Mouse (Mus musculus) liver, adult 2 months (tissue): ENCODE results near the gene Aqp1. TPM values are rescaled to one million over a fixed set of nuclear protein-coding genes. Genes with fewer than 3 reads are reported as not detected.

Experiments
- DNase-seq: peaks from one replicate; pipeline ENCODE4 v3.0.0-alpha.2; 2011; ENCODE audit warnings: low read depth, low spot score; ENCODE audit errors: extremely low read depth
- H3K27ac ChIP-seq: fragments of 200-500 bp; replicated peaks from 2 replicates; pipeline ENCODE4 v1.5.1; 2012; ENCODE audit warnings: low read depth, mild to moderate bottlenecking, control low read depth, inconsistent platforms, low read length; ENCODE audit not compliant: insufficient read depth
- H3K27me3 ChIP-seq: fragments of 200-500 bp; 2 replicates; pipeline ENCODE4 v1.6.1; 2012; ENCODE audit warnings: mild to moderate bottlenecking, moderate library complexity, low read length, inconsistent platforms; ENCODE audit not compliant: control insufficient read depth, insufficient read depth
- H3K36me3 ChIP-seq: fragments of 200-500 bp; 2 replicates; pipeline ENCODE4 v1.6.1; 2012; ENCODE audit warnings: low read length, inconsistent platforms; ENCODE audit not compliant: control insufficient read depth, insufficient read depth
- H3K4me1 ChIP-seq: fragments of 200-500 bp; 2 replicates; pipeline ENCODE4 v1.6.1; 2011; ENCODE audit warnings: low read length; ENCODE audit not compliant: control insufficient read depth, insufficient read depth
- H3K4me3 ChIP-seq: fragments of 200-500 bp; 2 replicates; pipeline ENCODE4 v1.5.1; 2011; ENCODE audit warnings: low read depth, mild to moderate bottlenecking, control low read depth, low read length, moderate library complexity; ENCODE audit not compliant: insufficient read depth
- H3K79me2 ChIP-seq: fragments of 200-500 bp; 2 replicates; pipeline ENCODE4 v1.6.1; 2012; ENCODE audit warnings: inconsistent platforms, mild to moderate bottlenecking, low read length, moderate library complexity; ENCODE audit not compliant: control insufficient read depth, insufficient read depth
- H3K9ac ChIP-seq: fragments of 200-500 bp; 2 replicates; pipeline ENCODE4 v1.6.1; 2012; ENCODE audit warnings: low read depth, mild to moderate bottlenecking, control low read depth, inconsistent platforms, low read length
- CTCF ChIP-seq: fragments of 200-500 bp; IDR thresholded peaks from 2 replicates; pipeline ENCODE4 v1.5.1; 2011; ENCODE audit warnings: low read depth, low read length, control low read depth
- POLR2A ChIP-seq: fragments of 200-500 bp; IDR thresholded peaks from 2 replicates; pipeline ENCODE4 v1.6.1; 2011; ENCODE audit warnings: low read length, control low read depth; ENCODE audit not compliant: insufficient read depth; ENCODE audit errors: extremely low read depth
- WGBS: fragments of 180-500 bp; shearing (Covaris S2); methylation state at CpG from one replicate; pipeline ENCODE4 v1.1.7; 2018; 5-methylcytosine and 5-hydroxymethylcytosine counted together
- polyA plus RNA-seq: library from polyadenylated mRNA; depleted of rRNA; stranded (reverse); fragments of >200 nt; gene quantifications from 2 replicates; pipeline ENCODE4 v1.2.3, GENCODE M21; 2012
- total RNA-seq: library from RNA; depleted of rRNA; stranded (reverse); fragments of >200 nt; gene quantifications from 2 replicates; pipeline ENCODE4 v1.2.3, GENCODE M21; 2014

Aqp1 gene
- total and polyA plus RNA-seq, 2 experiments = 88.6 to 91.4 TPM

DNA sequence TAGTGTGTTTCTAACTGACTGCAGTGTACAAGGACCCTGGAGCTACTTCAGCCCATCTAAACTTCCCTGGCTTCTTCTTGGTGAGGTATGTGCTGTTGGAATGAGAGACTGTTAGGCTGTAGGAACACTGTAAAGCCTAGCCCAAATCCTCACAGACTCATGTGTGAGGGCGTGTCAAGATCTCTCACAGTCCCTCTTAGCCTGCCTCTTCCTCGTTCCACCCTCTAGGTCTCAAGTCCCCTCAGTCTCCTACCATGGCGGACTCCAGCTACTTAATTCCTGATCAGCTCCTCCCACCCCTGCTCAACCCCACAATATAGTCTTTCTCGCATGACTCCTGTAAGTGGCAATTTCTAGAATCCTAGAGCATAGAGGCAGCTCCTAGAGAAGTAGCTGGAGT is 13.0 kb downstream of the Aqp1 start:
- H3K27ac ChIP-seq = no peak overlapping the region
- no peaks in the 10 kb centered on the region for H3K27me3 ChIP-seq
- 95% methylated on average over 4 of the region's 4 CpGs for WGBS
- H3K4me1 ChIP-seq = no peaks in the 10 kb centered on the region
- no peaks in the 10 kb centered on the region for H3K36me3 ChIP-seq
- H3K4me3 ChIP-seq = no peak overlapping the region
- H3K79me2 ChIP-seq = no peaks in the 10 kb centered on the region
- DNase-seq = no peak
- no peak overlapping the region for H3K9ac ChIP-seq
- no peak for TF ChIP-seq CTCF
- TF ChIP-seq POLR2A = no peak

GRCm38 (mm10) chr6:55350383-55350952 is 14.2 kb downstream of the Aqp1 start:
- no peak for TF ChIP-seq POLR2A
- no peak for TF ChIP-seq CTCF
- peak; percentile 53 for DNase-seq
- H3K27ac ChIP-seq = no peak overlapping the region
- H3K9ac ChIP-seq = no peak overlapping the region
- H3K36me3 ChIP-seq = no peaks in the 10 kb centered on the region
- 46% methylated on average over 6 of the region's 6 CpGs for WGBS
- H3K79me2 ChIP-seq = no peaks in the 10 kb centered on the region
- H3K4me3 ChIP-seq = no peak overlapping the region
- H3K27me3 ChIP-seq = no peaks in the 10 kb centered on the region
- no peaks in the 10 kb centered on the region for H3K4me1 ChIP-seq

DNA sequence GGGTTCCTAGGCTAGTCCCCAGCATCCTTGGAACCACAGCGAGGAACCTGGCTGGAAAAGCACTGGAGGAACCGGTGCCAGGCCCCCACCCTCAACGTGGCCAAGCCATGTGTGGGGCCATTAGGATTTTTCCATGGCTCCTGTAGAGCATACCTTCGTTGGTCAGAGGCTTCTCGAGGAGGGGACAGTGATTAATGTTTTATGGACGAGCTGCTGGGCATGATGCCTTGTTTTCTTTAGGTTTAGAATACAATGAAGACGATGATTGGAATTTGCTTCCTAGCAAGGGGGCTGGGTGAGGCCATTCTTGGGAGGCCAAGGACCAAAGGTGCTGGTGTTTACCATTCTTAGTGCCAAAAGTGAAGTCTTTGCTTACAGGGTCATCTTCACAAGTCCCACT is 15.5 kb downstream of the Aqp1 start:
- 82% methylated on average over 7 of the region's 7 CpGs for WGBS
- H3K27me3 ChIP-seq = no peaks in the 10 kb centered on the region
- no peaks in the 10 kb centered on the region for H3K4me1 ChIP-seq
- no peak for TF ChIP-seq POLR2A
- TF ChIP-seq CTCF = no peak
- no peak overlapping the region for H3K4me3 ChIP-seq
- no peak for DNase-seq
- no peaks in the 10 kb centered on the region for H3K79me2 ChIP-seq
- H3K27ac ChIP-seq = no peak overlapping the region
- no peak overlapping the region for H3K9ac ChIP-seq
- no peaks in the 10 kb centered on the region for H3K36me3 ChIP-seq

GRCm38 (mm10) chr6:55353711-55354445 is 17.6 kb downstream of the Aqp1 start:
- Histone ChIP-seq H3K36me3 (no peaks in the 10 kb centered on the region), H3K27ac (no peak overlapping the region), H3K79me2 (no peaks in the 10 kb centered on the region), H3K4me1 (0 out of 2 replicates have a peak, but pooled peaks cover 2% of the 10 kb centered on the region), H3K27me3 (no peaks in the 10 kb centered on the region), H3K4me3 (no peak overlapping the region), H3K9ac (no peak overlapping the region)
- 85% methylated on average over 12 of the region's 12 CpGs for WGBS
- no peak for DNase-seq
- TF ChIP-seq CTCF (no peak), POLR2A (no peak)

DNA sequence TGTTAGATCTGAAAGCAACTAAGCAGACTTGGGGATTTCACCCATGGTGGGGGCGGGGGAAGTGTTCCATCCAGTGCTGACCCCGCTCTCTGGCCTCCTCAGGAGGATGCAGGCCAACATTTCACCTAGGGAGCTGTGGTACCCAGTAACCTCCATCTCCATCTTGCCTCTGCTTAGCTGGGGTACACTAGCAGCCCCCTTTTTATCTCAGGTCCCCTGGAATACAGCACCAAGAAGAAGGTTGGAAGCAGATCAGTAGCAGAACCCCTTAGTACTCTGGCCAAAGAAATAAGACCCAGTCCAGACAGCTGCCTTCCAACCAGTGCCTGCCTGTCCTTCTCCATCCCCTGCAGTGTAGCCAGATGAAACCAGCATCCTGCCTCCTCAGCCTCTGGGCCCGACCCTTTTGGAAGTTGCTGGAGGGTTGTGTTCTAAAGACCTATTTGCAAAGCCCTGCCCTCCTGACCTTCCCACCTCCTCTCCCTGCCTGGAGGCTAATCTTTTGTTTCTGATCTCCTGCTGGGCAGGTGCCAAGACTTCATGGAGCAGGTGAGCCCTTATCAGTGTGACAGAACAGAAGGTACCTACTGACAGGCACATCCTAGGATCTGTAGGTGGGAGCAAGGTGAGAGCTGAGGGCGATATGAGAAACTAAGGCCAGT is 18.4 kb downstream of the Aqp1 start:
- H3K4me3 ChIP-seq = no peak overlapping the region
- 0 out of 2 replicates have a peak, but pooled peaks cover 2% of the 10 kb centered on the region for H3K4me1 ChIP-seq
- no peaks in the 10 kb centered on the region for H3K27me3 ChIP-seq
- WGBS = 83% methylated on average over 4 of the region's 4 CpGs
- DNase-seq = no peak
- H3K36me3 ChIP-seq = no peaks in the 10 kb centered on the region
- H3K79me2 ChIP-seq = no peaks in the 10 kb centered on the region
- H3K27ac ChIP-seq = no peak overlapping the region
- TF ChIP-seq POLR2A = no peak
- no peak for TF ChIP-seq CTCF
- H3K9ac ChIP-seq = no peak overlapping the region
